Mouse (Mus musculus) midbrain, embryonic 13.5 days (tissue): ENCODE data around the gene Trim15. TPM values are rescaled to one million over a fixed set of nuclear protein-coding genes. Genes with fewer than 3 reads are reported as not detected.

Experiments used
- polyA plus RNA-seq: library from polyadenylated mRNA; unstranded; fragments of >200 nt; fragmentation: Nextera tagmentation; extraction: Ambion mirVana; gene quantifications from 2 replicates; pipeline ENCODE4 v1.2.1, GENCODE M21; 2015

Trim15 gene
- polyA plus RNA-seq, 1 experiment from 2014 or later: 0.58 TPM

Other genes with a start within 250 kb of the Trim15 start
- gene H2-M9, start 224.5 kb downstream of the Trim15 start, polyA plus RNA-seq: not detected in 2 replicates
- not detected in 2 replicates for gene H2-M1, start 195.0 kb downstream of the Trim15 start, polyA plus RNA-seq
- gene H2-M10.5, start 94.3 kb downstream of the Trim15 start, polyA plus RNA-seq: not detected in 2 replicates
- gene H2-M10.6, start 55.0 kb downstream of the Trim15 start, polyA plus RNA-seq: not detected in 2 replicates
- 46.4 and 46.6 TPM in 2 replicates for gene Trim26, start 30.1 kb downstream of the Trim15 start, polyA plus RNA-seq
- gene Trim10, start 2.4 kb upstream of the Trim15 start, polyA plus RNA-seq: 1.2 and 2.0 TPM in 2 replicates
- gene Trim40, start 22.9 kb upstream of the Trim15 start, polyA plus RNA-seq: not detected in 2 replicates
- not detected in 2 replicates for gene Trim31, start 30.9 kb upstream of the Trim15 start, polyA plus RNA-seq
- 0.63 and 0.70 TPM in 2 replicates for gene Rnf39, start 75.7 kb upstream of the Trim15 start, polyA plus RNA-seq
- 172 and 177 TPM in 2 replicates for gene Ppp1r11, start 84.5 kb upstream of the Trim15 start, polyA plus RNA-seq
- gene Znrd1, start 91.3 kb upstream of the Trim15 start, polyA plus RNA-seq: 68.3 and 71.8 TPM in 2 replicates
- 4.8 and 6.5 TPM in 2 replicates for gene Znrd1as, start 91.4 kb upstream of the Trim15 start, polyA plus RNA-seq
- gene 2410137M14Rik, start 114.0 kb upstream of the Trim15 start, polyA plus RNA-seq: 0.43 and 0.57 TPM in 2 replicates
- 3.9 TPM in 2 replicates for gene H2-M5, start 122.3 kb upstream of the Trim15 start, polyA plus RNA-seq
- gene Zfp57, start 134.0 kb upstream of the Trim15 start, polyA plus RNA-seq: 262 and 272 TPM in 2 replicates
- 1.6 TPM in 2 replicates for gene Mog, start 156.2 kb upstream of the Trim15 start, polyA plus RNA-seq
- gene Gabbr1, start 178.8 kb upstream of the Trim15 start, polyA plus RNA-seq: 46.7 and 53.2 TPM in 2 replicates
- gene Olfr90, start 221.3 kb upstream of the Trim15 start, polyA plus RNA-seq: not detected in 2 replicates
- not detected in 2 replicates for gene Olfr91, start 231.1 kb upstream of the Trim15 start, polyA plus RNA-seq